Mouse (Mus musculus): ENCODE results near the gene Amigo1. TPM values are rescaled to one million over a fixed set of nuclear protein-coding genes. Genes with fewer than 3 reads are reported as not detected.

The Amigo1 gene
- polyA plus RNA-seq, 1 experiment from 2014 or later = 2.8 TPM

- H3K4me3 ChIP-seq (ENCODE audit: low read depth, low read length) = no peak overlapping the region
- no peaks in the 10 kb centered on the region for H3K4me1 ChIP-seq (replicated peaks; ENCODE audit: control insufficient read depth, insufficient read depth, low read length)
- H3K9ac ChIP-seq (ENCODE audit: low read depth, low read length) = no peak overlapping the region
- WGBS = 91% methylated on average over 6 of the region's 6 CpGs
- ATAC-seq = no peak
- no peaks in the 10 kb centered on the region for H3K9me3 ChIP-seq (ENCODE audit: control insufficient read depth)
- H3K27ac ChIP-seq (ENCODE audit: low read depth, low read length) = peak overlapping the region; percentile 94; the same call in 1 of the 2 replicates
- H3K27me3 ChIP-seq (replicated peaks; ENCODE audit: control insufficient read depth, insufficient read depth, low read length) = no peaks in the 10 kb centered on the region
- H3K4me2 ChIP-seq (replicated peaks; ENCODE audit: low read depth) = peak overlapping the region; percentile 69; the same call in 1 of the 2 replicates
- no peak for TF ChIP-seq CTCF (IDR thresholded peaks at IDR 0.05; ENCODE audit: low read depth)
- peaks cover 23% of the 10 kb centered on the region; the same call in 1 of the 2 replicates for H3K36me3 ChIP-seq (ENCODE audit: control insufficient read depth, insufficient read depth)
These were observed 13.1 kb downstream of the Amigo1 start for GRCm38 (mm10) chr3:108199231-108199630.

- peak within 1 kb of the TSS; percentile 71 for H3K4me3 ChIP-seq (ENCODE audit: low read depth, low read length)
- ATAC-seq = peak; percentile 93
- H3K4me2 ChIP-seq (replicated peaks; ENCODE audit: low read depth) = peak within 1 kb of the TSS; percentile 69
- peaks cover 24% of the 10 kb centered on the region; the same call in 1 of the 2 replicates for H3K36me3 ChIP-seq (ENCODE audit: control insufficient read depth, insufficient read depth)
- no peaks in the 10 kb centered on the region for H3K4me1 ChIP-seq (replicated peaks; ENCODE audit: control insufficient read depth, insufficient read depth, low read length)
- H3K27me3 ChIP-seq (replicated peaks; ENCODE audit: control insufficient read depth, insufficient read depth, low read length) = no peaks in the 10 kb centered on the region
- 2% methylated on average over 44 of the region's 44 CpGs for WGBS
- no peaks in the 10 kb centered on the region for H3K9me3 ChIP-seq (ENCODE audit: control insufficient read depth)
- peak; percentile 87 for TF ChIP-seq CTCF (IDR thresholded peaks at IDR 0.05; ENCODE audit: low read depth)
- H3K27ac ChIP-seq (ENCODE audit: low read depth, low read length) = peak within 1 kb of the TSS; percentile 94
- peak within 1 kb of the TSS; percentile 70 for H3K9ac ChIP-seq (ENCODE audit: low read depth, low read length)
These were observed 14.5 kb downstream of the Amigo1 start, which contains the start of gene Cyb561d1 for GRCm38 (mm10) chr3:108200329-108201323. Gene Cyb561d1, minus strand, starts transcription at chr3:108201212.

GRCm38 (mm10) chr3:108202506-108202905, 16.4 kb downstream of the Amigo1 start:
- no peak overlapping the region for H3K27ac ChIP-seq (ENCODE audit: low read depth, low read length)

GRCm38 (mm10) chr3:108203212-108203611, 17.1 kb downstream of the Amigo1 start:
- TF ChIP-seq CTCF (IDR thresholded peaks at IDR 0.05; ENCODE audit: low read depth) = no peak
- Histone ChIP-seq H3K4me2 (replicated peaks; ENCODE audit: low read depth) (no peak overlapping the region), H3K4me3 (ENCODE audit: low read depth, low read length) (no peak overlapping the region), H3K4me1 (replicated peaks; ENCODE audit: control insufficient read depth, insufficient read depth, low read length) (no peaks in the 10 kb centered on the region), H3K27me3 (replicated peaks; ENCODE audit: control insufficient read depth, insufficient read depth, low read length) (no peaks in the 10 kb centered on the region), H3K27ac (ENCODE audit: low read depth, low read length) (no peak overlapping the region), H3K9ac (ENCODE audit: low read depth, low read length) (no peak overlapping the region), H3K36me3 (ENCODE audit: control insufficient read depth, insufficient read depth) (peaks cover 38% of the 10 kb centered on the region), H3K9me3 (ENCODE audit: control insufficient read depth) (no peaks in the 10 kb centered on the region)
- ATAC-seq = no peak
- 96% methylated on average over 13 of the region's 13 CpGs for WGBS

More at GRCm38 (mm10) chr3:108202506-108202905, 16.4 kb downstream of the Amigo1 start:
- no peaks in the 10 kb centered on the region for H3K9me3 ChIP-seq (ENCODE audit: control insufficient read depth)
- peaks cover 34% of the 10 kb centered on the region for H3K36me3 ChIP-seq (ENCODE audit: control insufficient read depth, insufficient read depth)
- no peak overlapping the region for H3K4me3 ChIP-seq (ENCODE audit: low read depth, low read length)
- no peaks in the 10 kb centered on the region for H3K4me1 ChIP-seq (replicated peaks; ENCODE audit: control insufficient read depth, insufficient read depth, low read length)
- TF ChIP-seq CTCF (IDR thresholded peaks at IDR 0.05; ENCODE audit: low read depth) = no peak
- H3K9ac ChIP-seq (ENCODE audit: low read depth, low read length) = no peak overlapping the region
- H3K27me3 ChIP-seq (replicated peaks; ENCODE audit: control insufficient read depth, insufficient read depth, low read length) = no peaks in the 10 kb centered on the region
- H3K4me2 ChIP-seq (replicated peaks; ENCODE audit: low read depth) = no peak overlapping the region
- no peak for ATAC-seq

- 82% methylated on average over 11 of the region's 11 CpGs for WGBS
These were observed 17.6 kb downstream of the Amigo1 start for GRCm38 (mm10) chr3:108203621-108204325.

GRCm38 (mm10) chr3:108204470-108204869, 18.3 kb downstream of the Amigo1 start:
- Histone ChIP-seq H3K4me3 (ENCODE audit: low read depth, low read length) (no peak overlapping the region), H3K36me3 (ENCODE audit: control insufficient read depth, insufficient read depth) (peaks cover 37% of the 10 kb centered on the region), H3K27me3 (replicated peaks; ENCODE audit: control insufficient read depth, insufficient read depth, low read length) (no peaks in the 10 kb centered on the region), H3K27ac (ENCODE audit: low read depth, low read length) (no peak overlapping the region), H3K4me2 (replicated peaks; ENCODE audit: low read depth) (no peak overlapping the region), H3K4me1 (replicated peaks; ENCODE audit: control insufficient read depth, insufficient read depth, low read length) (peaks cover 2% of the 10 kb centered on the region; the same call in 1 of the 2 replicates), H3K9me3 (ENCODE audit: control insufficient read depth) (no peaks in the 10 kb centered on the region), H3K9ac (ENCODE audit: low read depth, low read length) (no peak overlapping the region)
- 89% methylated on average over 11 of the region's 11 CpGs for whole genome bisulfite sequencing
- TF ChIP-seq CTCF (IDR thresholded peaks at IDR 0.05; ENCODE audit: low read depth) = no peak
- ATAC-seq = no peak

More at GRCm38 (mm10) chr3:108203621-108204325, 17.6 kb downstream of the Amigo1 start:
- Histone ChIP-seq H3K4me2 (replicated peaks; ENCODE audit: low read depth) (no peak overlapping the region), H3K9me3 (ENCODE audit: control insufficient read depth) (no peaks in the 10 kb centered on the region), H3K36me3 (ENCODE audit: control insufficient read depth, insufficient read depth) (peaks cover 37% of the 10 kb centered on the region), H3K9ac (ENCODE audit: low read depth, low read length) (no peak overlapping the region), H3K27me3 (replicated peaks; ENCODE audit: control insufficient read depth, insufficient read depth, low read length) (no peaks in the 10 kb centered on the region), H3K4me3 (ENCODE audit: low read depth, low read length) (no peak overlapping the region), H3K27ac (ENCODE audit: low read depth, low read length) (no peak overlapping the region), H3K4me1 (replicated peaks; ENCODE audit: control insufficient read depth, insufficient read depth, low read length) (no peaks in the 10 kb centered on the region)
- peak; percentile 95 for TF ChIP-seq CTCF (IDR thresholded peaks at IDR 0.05; ENCODE audit: low read depth)
- ATAC-seq = no peak

Data from intestine, postnatal 0 days (tissue).